Mouse (Mus musculus) hindbrain, embryonic 14.5 days (tissue): ENCODE measurements around the gene Tmppe. TPM values are rescaled to one million over a fixed set of nuclear protein-coding genes. Genes with fewer than 3 reads are reported as not detected.

ENCODE experiments used
- ATAC-seq: fragments of 200-750 bp; cut with Nextera tagmentation; 2 replicates; pipeline ENCODE4 v1.8.0; 2017; ENCODE audit warnings: moderate number of reproducible peaks, mild to moderate bottlenecking, moderate TSS enrichment, moderate library complexity; ENCODE audit not compliant: low FRiP score
- DNase-seq: peaks from one replicate; pipeline ENCODE4 v3.0.0-alpha.2; 2015; ENCODE audit warnings: low spot score
- H3K27ac ChIP-seq: fragments of 300-500 bp; sonication (generic); 2 replicates; pipeline ENCODE4 v1.5.1; 2014; ENCODE audit warnings: mild to moderate bottlenecking, moderate library complexity
- H3K27me3 ChIP-seq: fragments of 300-500 bp; sonication (generic); 2 replicates; pipeline ENCODE4 v1.6.1; 2014; ENCODE audit warnings: mild to moderate bottlenecking, low read length, mixed read lengths; ENCODE audit not compliant: control insufficient read depth, insufficient read depth
- H3K36me3 ChIP-seq: fragments of 300-500 bp; sonication (generic); replicated peaks from 2 replicates; pipeline ENCODE4 v1.6.1; 2014; ENCODE audit not compliant: control insufficient read depth, insufficient read depth
- H3K4me1 ChIP-seq: fragments of 300-500 bp; sonication (generic); replicated peaks from 2 replicates; pipeline ENCODE4 v1.6.1; 2014; ENCODE audit warnings: antibody characterized with exemption, low read length, mixed read lengths; ENCODE audit not compliant: control insufficient read depth, insufficient read depth
- H3K4me2 ChIP-seq: fragments of 300-500 bp; sonication (generic); replicated peaks from 2 replicates; pipeline ENCODE4 v1.6.1; 2014; ENCODE audit warnings: mild to moderate bottlenecking, moderate library complexity
- H3K4me3 ChIP-seq: fragments of 300-500 bp; sonication (generic); replicated peaks from 2 replicates; pipeline ENCODE4 v1.5.1; 2014; ENCODE audit warnings: mild to moderate bottlenecking, low read length
- H3K9ac ChIP-seq: fragments of 300-500 bp; sonication (generic); 2 replicates; pipeline ENCODE4 v1.6.1; 2014
- H3K9me3 ChIP-seq: fragments of 300-500 bp; sonication (generic); 2 replicates; pipeline ENCODE4 v1.6.1; 2016; ENCODE audit warnings: low read length; ENCODE audit not compliant: control insufficient read depth
- WGBS: fragments of 180-500 bp; shearing (Covaris S2); extraction: QIAGEN DNeasy Blood & Tissue Kit; methylation state at CpG from one replicate; pipeline ENCODE4 v1.1.7; 2014; 5-methylcytosine and 5-hydroxymethylcytosine counted together
- polyA plus RNA-seq: library from polyadenylated mRNA; unstranded; fragments of >200 nt; fragmentation: Nextera tagmentation; extraction: Ambion mirVana; gene quantifications from 2 replicates; pipeline ENCODE4 v1.2.1, GENCODE M21; 2014

The Tmppe gene
- polyA plus RNA-seq, 1 experiment from 2014 or later: 3.9 TPM

DNA sequence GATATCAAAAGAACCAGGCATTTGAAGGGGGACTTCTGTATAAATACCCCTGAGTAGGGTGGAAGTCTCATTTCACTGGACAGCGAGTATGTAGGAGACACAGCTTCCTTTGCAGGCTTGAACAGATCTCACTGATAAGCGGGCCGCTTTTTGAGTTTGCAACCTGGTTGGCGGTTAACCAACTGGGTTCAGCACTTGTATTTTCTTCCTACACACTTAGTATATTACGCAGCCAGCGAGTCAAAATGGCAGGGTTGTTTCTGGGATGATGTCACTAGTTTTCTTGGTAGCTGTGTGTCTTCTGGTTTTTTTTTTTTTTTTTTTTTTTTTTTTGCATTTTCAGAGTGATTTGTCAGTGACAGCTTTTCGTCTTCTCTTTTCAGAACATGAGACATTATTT is 20.9 kb downstream of the Tmppe start:
- Histone ChIP-seq H3K4me1 (no peaks in the 10 kb centered on the region), H3K4me2 (no peak overlapping the region), H3K36me3 (peaks cover 12% of the 10 kb centered on the region), H3K4me3 (no peak overlapping the region), H3K9me3 (no peaks in the 10 kb centered on the region), H3K9ac (no peak overlapping the region), H3K27ac (no peak overlapping the region), H3K27me3 (no peaks in the 10 kb centered on the region)
- DNase-seq (no peak), ATAC-seq (no peak)
- WGBS: 97% methylated on average over 7 of the region's 7 CpGs

GRCm38 (mm10) chr9:114425576-114425975 is 24.7 kb downstream of the Tmppe start:
- ATAC-seq (no peak), DNase-seq (no peak)
- Histone ChIP-seq H3K4me1 (no peaks in the 10 kb centered on the region), H3K27me3 (no peaks in the 10 kb centered on the region), H3K4me3 (no peak overlapping the region), H3K9ac (no peak overlapping the region), H3K27ac (no peak overlapping the region), H3K9me3 (no peaks in the 10 kb centered on the region), H3K36me3 (peaks cover 16% of the 10 kb centered on the region; the same call in 1 of the 2 replicates), H3K4me2 (no peak overlapping the region)
- WGBS: 96% methylated on average over 5 of the region's 5 CpGs

DNA sequence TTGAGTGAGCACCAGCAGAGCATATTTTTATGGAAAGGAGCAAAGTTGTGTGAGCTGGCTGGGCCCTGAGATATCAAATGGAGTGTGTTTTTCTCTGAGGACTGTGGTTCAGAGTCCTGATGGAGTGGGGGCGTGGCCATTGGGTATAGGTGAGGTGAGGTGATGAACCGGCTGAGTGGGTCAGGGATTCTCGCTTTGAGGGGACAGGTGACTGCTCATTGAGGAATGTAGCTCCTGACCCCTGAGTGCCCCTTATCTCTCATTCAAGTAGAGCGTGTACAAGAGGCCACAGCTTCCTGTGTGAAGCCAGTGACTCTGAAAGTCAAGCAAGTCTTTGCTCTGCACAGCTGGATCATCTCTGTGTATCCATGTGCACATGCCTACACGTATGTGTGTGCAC is 25.3 kb downstream of the Tmppe start:
- Histone ChIP-seq H3K4me2 (no peak overlapping the region), H3K27ac (no peak overlapping the region), H3K4me1 (no peaks in the 10 kb centered on the region), H3K9ac (no peak overlapping the region), H3K4me3 (no peak overlapping the region), H3K9me3 (no peaks in the 10 kb centered on the region), H3K36me3 (peaks cover 17% of the 10 kb centered on the region; the same call in 1 of the 2 replicates), H3K27me3 (no peaks in the 10 kb centered on the region)
- ATAC-seq: no peak
- no peak for DNase-seq
- WGBS: 97% methylated on average over 5 of the region's 5 CpGs

- WGBS: 94% methylated on average over 8 of the region's 8 CpGs
- no peak overlapping the region for H3K9ac ChIP-seq
- peaks cover 17% of the 10 kb centered on the region; the same call in 1 of the 2 replicates for H3K36me3 ChIP-seq
- H3K9me3 ChIP-seq: no peaks in the 10 kb centered on the region
- no peak overlapping the region for H3K4me2 ChIP-seq
- no peak overlapping the region for H3K4me3 ChIP-seq
- H3K27me3 ChIP-seq: no peaks in the 10 kb centered on the region
- ATAC-seq (no peak), DNase-seq (no peak)
- H3K27ac ChIP-seq: no peak overlapping the region
- no peaks in the 10 kb centered on the region for H3K4me1 ChIP-seq
Observed at GRCm38 (mm10) chr9:114427425-114427824, 26.5 kb downstream of the Tmppe start.

DNA sequence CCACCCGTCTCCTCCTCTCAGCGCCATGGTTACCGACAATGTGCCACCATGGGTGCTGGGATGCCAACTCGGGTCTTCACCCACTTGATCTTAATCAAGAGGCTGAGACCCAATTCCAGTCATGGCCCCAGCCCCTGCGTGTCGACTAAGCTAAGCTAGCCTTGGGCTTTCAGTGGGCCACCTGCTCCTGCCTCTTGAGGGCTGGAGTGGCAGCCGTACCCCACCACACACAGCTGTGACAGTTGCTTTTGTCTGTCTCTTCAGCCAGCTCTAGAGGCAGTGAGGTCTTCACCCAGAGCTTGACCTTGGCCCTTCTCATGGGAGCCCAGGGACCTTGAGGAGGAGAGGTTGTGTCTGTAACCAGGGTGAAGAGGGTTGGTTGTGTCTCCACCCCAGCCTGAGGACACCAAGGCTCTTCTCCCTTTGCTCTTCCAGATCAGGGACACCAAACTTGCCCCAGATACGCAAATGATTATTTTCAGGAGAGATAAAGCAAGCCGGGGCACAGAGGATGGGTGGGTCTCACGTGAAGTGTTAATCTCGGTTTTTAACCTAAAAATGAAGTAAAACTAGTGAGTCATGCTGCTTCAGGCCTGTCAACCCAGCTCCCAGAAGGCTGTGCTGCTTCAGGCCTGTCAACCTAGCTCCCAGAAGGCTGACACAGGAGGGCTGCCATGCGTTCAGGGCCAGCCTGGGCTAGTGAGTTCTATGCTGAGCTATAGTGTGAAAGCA is 27.4 kb downstream of the Tmppe start:
- ATAC-seq: no peak
- Histone ChIP-seq H3K27ac (no peak overlapping the region), H3K4me3 (no peak overlapping the region), H3K4me2 (no peak overlapping the region), H3K4me1 (no peaks in the 10 kb centered on the region), H3K36me3 (peaks cover 14% of the 10 kb centered on the region; the same call in 1 of the 2 replicates), H3K27me3 (no peaks in the 10 kb centered on the region), H3K9ac (no peak overlapping the region), H3K9me3 (no peaks in the 10 kb centered on the region)
- no peak for DNase-seq
- WGBS: 79% methylated on average over 12 of the region's 12 CpGs

- Histone ChIP-seq H3K27ac (no peak overlapping the region), H3K27me3 (no peaks in the 10 kb centered on the region), H3K4me3 (no peak overlapping the region), H3K36me3 (0 out of 2 replicates have a peak, but pooled peaks cover 10% of the 10 kb centered on the region), H3K4me1 (no peaks in the 10 kb centered on the region), H3K4me2 (no peak overlapping the region), H3K9ac (no peak overlapping the region), H3K9me3 (peaks cover 10% of the 10 kb centered on the region; the same call in 1 of the 2 replicates)
- ATAC-seq (no peak), DNase-seq (no peak)
- 85% methylated on average over 2 of the region's 2 CpGs for WGBS
Observed at GRCm38 (mm10) chr9:114435668-114436067, 34.8 kb downstream of the Tmppe start.

DNA sequence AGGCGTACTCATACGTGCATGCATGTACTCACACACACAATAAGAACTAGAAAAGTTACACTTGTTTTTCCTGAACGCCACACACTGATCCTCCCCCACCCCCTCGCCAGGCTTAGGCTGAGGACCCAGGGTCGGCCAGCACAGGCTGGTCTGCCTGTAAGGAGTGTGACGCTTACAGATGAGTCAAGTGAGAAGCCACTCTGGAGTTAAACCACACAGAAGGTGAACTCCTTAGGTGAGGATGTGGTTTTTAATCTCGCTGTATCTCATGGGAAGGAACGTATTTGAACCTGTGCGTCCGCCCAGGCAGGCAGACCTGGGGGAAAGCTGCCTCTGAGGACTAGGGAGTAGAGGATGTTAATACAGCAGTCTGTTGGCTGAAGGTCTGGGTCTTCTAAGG is 39.6 kb downstream of the Tmppe start:
- no peak for ATAC-seq
- H3K4me2 ChIP-seq: no peak overlapping the region
- H3K27me3 ChIP-seq: no peaks in the 10 kb centered on the region
- H3K9ac ChIP-seq: no peak overlapping the region
- peaks cover 5% of the 10 kb centered on the region; the same call in 1 of the 2 replicates for H3K36me3 ChIP-seq
- no peak overlapping the region for H3K4me3 ChIP-seq
- H3K4me1 ChIP-seq: no peaks in the 10 kb centered on the region
- peaks cover 10% of the 10 kb centered on the region; the same call in 1 of the 2 replicates for H3K9me3 ChIP-seq
- 86% methylated on average over 10 of the region's 10 CpGs for WGBS
- no peak overlapping the region for H3K27ac ChIP-seq
- DNase-seq: no peak

GRCm38 (mm10) chr9:114442225-114442624 is 41.3 kb downstream of the Tmppe start:
- no peaks in the 10 kb centered on the region for H3K4me1 ChIP-seq
- no peaks in the 10 kb centered on the region for H3K9me3 ChIP-seq
- DNase-seq (no peak), ATAC-seq (no peak)
- H3K27me3 ChIP-seq: no peaks in the 10 kb centered on the region
- no peak overlapping the region for H3K4me2 ChIP-seq
- H3K9ac ChIP-seq: no peak overlapping the region
- H3K4me3 ChIP-seq: no peak overlapping the region
- 91% methylated on average over 9 of the region's 9 CpGs for WGBS
- peaks cover 2% of the 10 kb centered on the region; the same call in 1 of the 2 replicates for H3K36me3 ChIP-seq
- no peak overlapping the region for H3K27ac ChIP-seq

DNA sequence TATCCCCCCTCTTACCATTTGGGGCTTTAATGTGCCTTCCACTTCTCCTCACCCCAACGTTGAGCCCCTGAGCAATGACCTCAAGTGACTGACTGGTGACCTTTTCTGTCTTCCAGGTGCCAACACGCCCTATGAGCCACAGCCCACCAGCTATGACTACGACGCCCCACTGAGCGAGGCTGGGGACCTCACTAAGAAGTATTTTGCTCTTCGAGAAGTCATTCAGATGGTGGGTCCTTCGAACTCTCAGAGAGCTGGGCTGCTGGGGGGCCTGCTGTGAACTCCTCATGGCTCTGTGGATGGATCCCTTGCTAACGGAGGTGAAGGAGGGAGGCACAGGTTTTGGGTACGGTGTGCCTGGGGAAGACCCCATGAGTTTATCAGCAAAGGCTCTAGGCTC is 42.0 kb downstream of the Tmppe start:
- DNase-seq (no peak), ATAC-seq (no peak)
- Histone ChIP-seq H3K36me3 (peaks cover 2% of the 10 kb centered on the region; the same call in 1 of the 2 replicates), H3K4me2 (no peak overlapping the region), H3K4me1 (no peaks in the 10 kb centered on the region), H3K9ac (no peak overlapping the region), H3K27me3 (no peaks in the 10 kb centered on the region), H3K4me3 (no peak overlapping the region), H3K9me3 (no peaks in the 10 kb centered on the region), H3K27ac (no peak overlapping the region)
- 86% methylated on average over 9 of the region's 9 CpGs for WGBS
